In the genomic region with DNA sequence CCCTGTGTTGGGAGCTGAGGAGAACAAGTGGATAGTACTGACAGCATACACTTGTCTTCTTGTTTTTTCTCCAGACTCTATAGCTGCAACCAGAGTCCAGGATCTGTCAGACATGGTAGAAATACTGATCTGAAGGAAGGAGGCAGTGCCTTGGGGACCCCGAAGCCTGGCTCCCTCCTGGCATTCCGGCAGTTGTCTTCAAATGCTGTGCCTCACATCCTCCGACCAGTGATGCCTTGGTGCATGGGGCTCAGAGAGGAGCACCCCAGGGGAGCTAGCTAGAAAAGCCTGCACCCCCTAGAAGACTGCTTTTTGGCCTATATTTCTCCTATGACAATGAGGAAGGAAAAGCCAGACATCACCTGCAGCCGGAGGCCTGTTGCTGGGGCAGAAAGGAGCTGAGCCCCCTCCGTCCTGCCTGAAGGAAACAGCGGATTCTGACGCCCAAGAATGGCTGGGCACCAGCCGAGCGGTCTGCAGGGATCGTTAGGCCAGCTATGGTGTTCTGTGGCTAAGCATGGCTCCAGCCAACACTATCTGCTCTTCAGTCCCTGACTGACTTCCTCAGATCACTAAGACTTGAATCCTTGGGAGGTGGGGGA, we compare ENCODE assay signal across 11 mouse cellular contexts. TPM values are rescaled to one million over a fixed set of nuclear protein-coding genes. Genes with fewer than 3 reads are reported as not detected.
DNase-seq lines count a peak whose midpoint lies in the region; ATAC-seq lines count a peak whose summit lies in the region.
"Had no signal": no experiment of that assay in that cellular context is flagged by ENCODE, and none has a peak within 500 bp of the region (broad histone marks: within the 10 kb centered on the region; RNA-seq: fewer than 3 reads in every experiment).

No protein-coding gene starts in this region.

- H3K4me2 ChIP-seq in heart, embryonic 16.5 days (ENCODE audit: low read depth, low read length) = no peak overlapping the region
- no peak overlapping the region for H3K4me2 ChIP-seq in liver, embryonic 11.5 days
- H3K4me2 ChIP-seq in embryonic facial prominence, embryonic 15.5 days (replicated peaks) = no peak overlapping the region
- no peak overlapping the region for H3K4me2 ChIP-seq in liver, embryonic 13.5 days
- H3K4me2 ChIP-seq: hindbrain, embryonic 14.5 days had no signal

- H3K9ac ChIP-seq in heart, embryonic 16.5 days (ENCODE audit: low read length) = no peak overlapping the region
- no peak overlapping the region for H3K9ac ChIP-seq in liver, embryonic 11.5 days (ENCODE audit: low read depth, low read length)
- H3K9ac ChIP-seq in embryonic facial prominence, embryonic 15.5 days = no peak overlapping the region
- no peak overlapping the region for H3K9ac ChIP-seq in liver, embryonic 13.5 days
- H3K9ac ChIP-seq: hindbrain, embryonic 14.5 days had no signal

- WGBS in heart, embryonic 16.5 days = 75% methylated on average over 10 of the region's 10 CpGs
- 62% methylated on average over 10 of the region's 10 CpGs for WGBS in liver, embryonic 11.5 days
- 77% methylated on average over 10 of the region's 10 CpGs for WGBS in embryonic facial prominence, embryonic 15.5 days
- 42% methylated on average over 10 of the region's 10 CpGs for WGBS in liver, embryonic 13.5 days (ENCODE audit: insufficient replicate concordance)

- no peaks in the 10 kb centered on the region for H3K27me3 ChIP-seq in heart, embryonic 16.5 days (ENCODE audit: control insufficient read depth, insufficient read depth, low read length)
- H3K27me3 ChIP-seq in liver, embryonic 11.5 days (replicated peaks; ENCODE audit: control insufficient read depth, insufficient read depth, low read length) = no peaks in the 10 kb centered on the region
- no peaks in the 10 kb centered on the region for H3K27me3 ChIP-seq in embryonic facial prominence, embryonic 15.5 days
- H3K27me3 ChIP-seq in liver, embryonic 13.5 days = 0 out of 2 replicates have a peak, but pooled peaks cover 4% of the 10 kb centered on the region

- peaks cover 17% of the 10 kb centered on the region for H3K4me1 ChIP-seq in heart, embryonic 16.5 days (ENCODE audit: control insufficient read depth, insufficient read depth, low read length)
- peaks cover 9% of the 10 kb centered on the region for H3K4me1 ChIP-seq in liver, embryonic 11.5 days (replicated peaks; ENCODE audit: control insufficient read depth, insufficient read depth, low read length)
- H3K4me1 ChIP-seq in embryonic facial prominence, embryonic 15.5 days = peaks cover 52% of the 10 kb centered on the region
- peaks cover 47% of the 10 kb centered on the region for H3K4me1 ChIP-seq in liver, embryonic 13.5 days (replicated peaks)

- H3K27ac ChIP-seq in heart, embryonic 16.5 days (ENCODE audit: low read length) = peak overlapping the region; percentile 17
- peak overlapping the region; percentile 58 for H3K27ac ChIP-seq in liver, embryonic 11.5 days (ENCODE audit: low read depth, low read length)
- H3K27ac ChIP-seq in embryonic facial prominence, embryonic 15.5 days (replicated peaks) = peak overlapping the region; percentile 55
- peak overlapping the region; percentile 49; the same call in 1 of the 2 replicates for H3K27ac ChIP-seq in liver, embryonic 13.5 days
- H3K27ac ChIP-seq: hindbrain, embryonic 14.5 days had no signal

- peaks cover 71% of the 10 kb centered on the region for H3K36me3 ChIP-seq in heart, embryonic 16.5 days (ENCODE audit: control insufficient read depth, insufficient read depth)
- H3K36me3 ChIP-seq in liver, embryonic 11.5 days (ENCODE audit: control insufficient read depth, insufficient read depth, low read length) = peaks cover 27% of the 10 kb centered on the region
- H3K36me3 ChIP-seq in embryonic facial prominence, embryonic 15.5 days = peaks cover 72% of the 10 kb centered on the region
- H3K36me3 ChIP-seq in liver, embryonic 13.5 days = peaks cover 52% of the 10 kb centered on the region

- DNase-seq in heart, adult 9 months (ENCODE audit: low spot score in 2 of 2) = no peak
- no peak for DNase-seq in liver, embryonic 11.5 days (ENCODE audit: low spot score)
- no peak for DNase-seq in liver
- no peak for DNase-seq in liver, embryonic 13.5 days
- DNase-seq in frontal cortex, postnatal 14 days (ENCODE audit: low spot score in 2 of 2) = no peak
- DNase-seq: cerebellum, adult 9-11 months; right cerebral cortex, adult 18-20 months; thymus, postnatal 36 days had no signal

- no peak overlapping the region for H3K4me3 ChIP-seq in heart, embryonic 16.5 days (ENCODE audit: low read length)
- no peak overlapping the region for H3K4me3 ChIP-seq in liver, embryonic 11.5 days (ENCODE audit: low read depth, low read length)
- no peak overlapping the region for H3K4me3 ChIP-seq in embryonic facial prominence, embryonic 15.5 days (replicated peaks)
- H3K4me3 ChIP-seq in liver, embryonic 13.5 days (replicated peaks) = no peak overlapping the region

- H3K9me3 ChIP-seq in heart, embryonic 16.5 days (replicated peaks; ENCODE audit: control insufficient read depth, low read length) = no peaks in the 10 kb centered on the region
- no peaks in the 10 kb centered on the region for H3K9me3 ChIP-seq in liver, embryonic 11.5 days (ENCODE audit: control insufficient read depth, low read length)
- no peaks in the 10 kb centered on the region for H3K9me3 ChIP-seq in embryonic facial prominence, embryonic 15.5 days (replicated peaks)
- H3K9me3 ChIP-seq in liver, embryonic 13.5 days (replicated peaks) = no peaks in the 10 kb centered on the region

- no peak for ATAC-seq in heart, embryonic 16.5 days (replicated peaks; ENCODE audit: extremely low read depth, insufficient read depth, low FRiP score)
- no peak for ATAC-seq in liver, embryonic 11.5 days (replicated peaks; ENCODE audit: low FRiP score)
- ATAC-seq in embryonic facial prominence, embryonic 15.5 days (ENCODE audit: insufficient number of reproducible peaks, low FRiP score, low TSS enrichment, low read depth) = no peak
- ATAC-seq in liver, embryonic 13.5 days (ENCODE audit: low read depth) = no peak

RNA-seq across cellular contexts. Expression of a gene that starts 15.2 kb away (rescaled TPM):
- 38.6 and 43.4 TPM in 2 replicates for polyA plus RNA-seq in heart, embryonic 16.5 days (2015; fragmentation: Nextera tagmentation; extraction: Ambion mirVana)
- 17.4 and 18.8 TPM in 2 replicates for polyA plus RNA-seq in liver, embryonic 11.5 days (2014; fragmentation: Nextera tagmentation; extraction: Ambion mirVana)
- polyA plus RNA-seq in embryonic facial prominence, embryonic 15.5 days (2015; fragmentation: Nextera tagmentation; extraction: Ambion mirVana) = 53.6 and 53.7 TPM in 2 replicates
- polyA plus RNA-seq in liver, embryonic 13.5 days (2015; fragmentation: Nextera tagmentation; extraction: Ambion mirVana) = 4.2 and 4.5 TPM in 2 replicates
